Mouse (Mus musculus) liver, embryonic 15.5 days (tissue): ENCODE data around the gene Ovca2. TPM values are rescaled to one million over a fixed set of nuclear protein-coding genes. Genes with fewer than 3 reads are reported as not detected.

Experiments used
- ATAC-seq: fragments of 200-750 bp; cut with Nextera tagmentation; 2 replicates; pipeline ENCODE4 v1.8.0; 2017; ENCODE audit warnings: moderate number of reproducible peaks, mild to moderate bottlenecking, moderate library complexity; ENCODE audit not compliant: insufficient read depth
- H3K27ac ChIP-seq: fragments of 300-500 bp; sonication (generic); replicated peaks from 2 replicates; pipeline ENCODE4 v1.5.1; 2015; ENCODE audit warnings: mild to moderate bottlenecking, inconsistent platforms
- H3K27me3 ChIP-seq: fragments of 300-500 bp; sonication (generic); 2 replicates; pipeline ENCODE4 v1.6.1; 2015; ENCODE audit warnings: mild to moderate bottlenecking, inconsistent platforms
- H3K36me3 ChIP-seq: fragments of 300-500 bp; sonication (generic); replicated peaks from 2 replicates; pipeline ENCODE4 v1.6.1; 2015; ENCODE audit warnings: moderate library complexity, mild to moderate bottlenecking, inconsistent platforms
- H3K4me1 ChIP-seq: fragments of 300-500 bp; sonication (generic); replicated peaks from 2 replicates; pipeline ENCODE4 v1.6.1; 2015; ENCODE audit warnings: inconsistent platforms
- H3K4me2 ChIP-seq: fragments of 300-500 bp; sonication (generic); 2 replicates; pipeline ENCODE4 v1.6.1; 2015; ENCODE audit warnings: moderate library complexity, mild to moderate bottlenecking, inconsistent platforms
- H3K4me3 ChIP-seq: fragments of 300-500 bp; sonication (generic); replicated peaks from 2 replicates; pipeline ENCODE4 v1.5.1; 2015; ENCODE audit warnings: mild to moderate bottlenecking, inconsistent platforms
- H3K9ac ChIP-seq: fragments of 300-500 bp; sonication (generic); 2 replicates; pipeline ENCODE4 v1.6.1; 2015; ENCODE audit warnings: moderate library complexity, mild to moderate bottlenecking, inconsistent platforms
- H3K9me3 ChIP-seq: fragments of 300-500 bp; sonication (generic); replicated peaks from 2 replicates; pipeline ENCODE4 v1.6.1; 2016; ENCODE audit warnings: inconsistent platforms
- WGBS: fragments of 180-500 bp; shearing (Covaris S2); methylation state at CpG from one replicate; pipeline ENCODE4 v1.1.7; 2015; ENCODE audit warnings: mixed read lengths; ENCODE audit not compliant: insufficient replicate concordance; 5-methylcytosine and 5-hydroxymethylcytosine counted together
- microRNA counts: library from miRNA; unstranded; fragments of <30 nt; microRNA quantifications from one replicate; lab custom pipeline; 2016
- microRNA-seq: library from miRNA; unstranded; fragments of <30 nt; microRNA quantifications from one replicate; pipeline ENCODE4, GENCODE M21; 2016
- polyA plus RNA-seq: library from polyadenylated mRNA; unstranded; fragments of >200 nt; fragmentation: Nextera tagmentation; extraction: Ambion mirVana; gene quantifications from 2 replicates; pipeline ENCODE4 v1.2.1, GENCODE M21; 2015

Gene Ovca2
- polyA plus RNA-seq, 1 experiment from 2014 or later: 10.2 TPM

DNA sequence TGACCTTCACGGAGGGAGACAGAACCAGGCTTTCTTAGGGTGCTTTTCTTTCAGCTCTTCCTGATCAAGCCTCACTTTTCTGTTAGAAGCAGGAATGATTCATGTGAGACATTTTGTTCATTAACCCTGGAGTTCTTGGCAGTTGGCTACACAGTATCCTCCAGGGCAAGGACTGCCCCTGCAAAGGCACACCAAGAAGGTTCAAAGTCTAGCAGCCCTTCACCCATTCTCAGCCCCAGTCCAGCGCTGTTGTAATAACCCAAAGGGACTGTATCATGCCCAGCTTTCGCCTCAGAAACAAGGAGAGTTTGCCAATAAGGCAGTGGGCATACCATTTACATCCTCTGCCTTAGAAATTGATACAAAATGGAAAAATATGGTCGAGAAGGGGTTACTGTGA, 43.3 kb downstream of the Ovca2 start:
- H3K27me3 ChIP-seq: no peaks in the 10 kb centered on the region
- ATAC-seq: no peak
- H3K27ac ChIP-seq: no peak overlapping the region
- H3K36me3 ChIP-seq: no peaks in the 10 kb centered on the region
- no peaks in the 10 kb centered on the region for H3K9me3 ChIP-seq
- peaks cover 31% of the 10 kb centered on the region for H3K4me1 ChIP-seq
- no peak overlapping the region for H3K9ac ChIP-seq
- no peak overlapping the region for H3K4me3 ChIP-seq
- no peak overlapping the region for H3K4me2 ChIP-seq
- 76% methylated on average over 4 of the region's 4 CpGs for WGBS

DNA sequence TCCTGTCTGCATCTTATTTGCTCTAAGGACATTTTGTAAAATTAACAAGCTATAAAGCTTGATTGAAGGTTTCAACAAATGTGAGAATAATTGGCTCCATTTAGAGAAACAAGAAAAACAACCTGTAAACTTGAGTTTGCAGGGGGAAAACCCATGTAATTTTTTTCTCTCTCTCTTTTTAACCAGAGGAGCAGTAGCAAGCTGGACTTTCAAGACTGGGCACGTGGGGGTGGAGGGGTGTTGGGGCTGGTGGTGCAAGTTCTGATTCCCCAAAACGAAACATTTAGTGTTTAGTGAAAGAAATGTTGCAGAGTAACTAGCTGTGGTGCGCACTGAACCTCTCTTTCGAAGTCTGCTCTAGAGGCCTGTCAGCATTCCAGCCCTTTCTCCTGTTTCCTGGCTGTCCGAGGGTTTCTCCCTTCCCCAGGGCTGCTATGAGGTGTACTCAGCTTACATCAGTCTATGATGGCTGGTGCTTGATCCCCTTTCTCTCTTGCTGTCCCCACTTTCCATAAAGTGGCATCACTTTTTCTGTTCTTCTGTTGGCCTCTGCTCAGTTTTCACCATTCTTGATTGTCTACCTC, 44.1 kb downstream of the Ovca2 start:
- no peak for ATAC-seq
- Histone ChIP-seq H3K4me2 (no peak overlapping the region), H3K36me3 (no peaks in the 10 kb centered on the region), H3K27ac (no peak overlapping the region), H3K9me3 (no peaks in the 10 kb centered on the region), H3K4me1 (peaks cover 24% of the 10 kb centered on the region), H3K4me3 (no peak overlapping the region), H3K9ac (no peak overlapping the region), H3K27me3 (no peaks in the 10 kb centered on the region)
- WGBS: 71% methylated on average over 5 of the region's 5 CpGs

DNA sequence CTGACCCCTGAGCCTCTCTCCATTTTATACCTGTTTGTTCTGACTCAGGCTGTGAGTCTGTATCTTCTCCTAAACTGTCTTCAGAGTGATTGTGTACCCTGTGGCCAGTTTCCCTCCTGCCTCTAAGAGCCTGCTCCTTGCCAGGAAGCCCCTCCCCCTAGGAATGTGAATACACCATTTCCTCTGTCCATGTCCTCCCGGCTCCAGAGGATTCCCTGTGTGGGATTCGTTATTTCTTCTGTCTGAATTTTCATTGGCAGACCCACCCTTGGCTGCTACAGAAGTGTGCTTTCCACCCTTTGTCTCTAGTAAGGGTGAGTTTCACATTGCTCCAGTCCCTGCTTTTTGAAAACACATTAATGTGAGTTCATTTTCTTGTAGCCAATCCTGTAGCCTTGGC, 44.7 kb downstream of the Ovca2 start:
- Histone ChIP-seq H3K27me3 (no peaks in the 10 kb centered on the region), H3K4me1 (peaks cover 18% of the 10 kb centered on the region), H3K27ac (no peak overlapping the region), H3K4me3 (no peak overlapping the region), H3K36me3 (no peaks in the 10 kb centered on the region), H3K9ac (no peak overlapping the region), H3K4me2 (no peak overlapping the region), H3K9me3 (no peaks in the 10 kb centered on the region)
- no peak for ATAC-seq
- 52% methylated on average over 2 of the region's 2 CpGs for WGBS

DNA sequence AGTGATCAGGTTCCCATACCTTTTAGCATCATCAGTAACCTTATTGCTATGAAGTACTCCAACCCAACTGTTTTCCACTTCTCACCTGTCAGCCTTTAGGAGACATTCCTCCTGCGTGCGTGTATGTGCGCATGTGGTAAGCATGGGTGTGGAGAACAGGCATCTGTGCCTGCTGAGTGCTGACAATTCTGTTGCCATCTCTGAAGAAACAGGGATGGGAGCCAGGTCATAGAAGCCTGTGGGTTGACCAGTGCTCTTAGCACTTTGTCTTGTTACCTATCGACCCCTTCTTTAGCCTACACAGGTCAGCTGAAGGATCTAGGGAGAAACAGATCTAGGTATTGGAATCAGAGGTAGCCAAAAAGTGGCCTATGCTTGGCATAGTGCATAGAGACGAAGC, 45.2 kb downstream of the Ovca2 start:
- H3K4me2 ChIP-seq: no peak overlapping the region
- no peak for ATAC-seq
- no peaks in the 10 kb centered on the region for H3K9me3 ChIP-seq
- no peaks in the 10 kb centered on the region for H3K27me3 ChIP-seq
- H3K4me1 ChIP-seq: peaks cover 17% of the 10 kb centered on the region
- 76% methylated on average over 5 of the region's 5 CpGs for WGBS
- H3K36me3 ChIP-seq: no peaks in the 10 kb centered on the region
- no peak overlapping the region for H3K9ac ChIP-seq
- no peak overlapping the region for H3K27ac ChIP-seq
- no peak overlapping the region for H3K4me3 ChIP-seq

DNA sequence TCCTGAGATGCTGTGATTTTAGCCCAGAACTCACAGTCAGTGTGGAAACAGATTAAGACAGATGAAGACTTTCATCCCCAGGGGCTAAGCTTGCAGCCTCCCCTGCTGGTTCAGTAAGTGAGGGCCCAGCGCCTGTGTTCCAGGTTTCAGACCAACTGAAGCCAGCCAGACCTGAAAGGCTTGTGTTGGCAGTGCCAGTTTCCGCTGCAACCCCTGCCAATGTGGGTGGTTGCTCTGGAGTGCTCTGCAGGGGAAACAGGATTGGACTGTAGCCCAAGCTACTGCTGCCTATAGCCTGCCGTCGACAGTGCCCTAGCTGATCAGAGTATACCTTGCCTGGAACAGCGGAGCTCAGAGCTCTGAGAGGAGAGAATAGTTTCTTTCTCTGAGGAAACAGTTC, 46.4 kb downstream of the Ovca2 start:
- no peak overlapping the region for H3K9ac ChIP-seq
- WGBS: 72% methylated on average over 5 of the region's 5 CpGs
- ATAC-seq: no peak

DNA sequence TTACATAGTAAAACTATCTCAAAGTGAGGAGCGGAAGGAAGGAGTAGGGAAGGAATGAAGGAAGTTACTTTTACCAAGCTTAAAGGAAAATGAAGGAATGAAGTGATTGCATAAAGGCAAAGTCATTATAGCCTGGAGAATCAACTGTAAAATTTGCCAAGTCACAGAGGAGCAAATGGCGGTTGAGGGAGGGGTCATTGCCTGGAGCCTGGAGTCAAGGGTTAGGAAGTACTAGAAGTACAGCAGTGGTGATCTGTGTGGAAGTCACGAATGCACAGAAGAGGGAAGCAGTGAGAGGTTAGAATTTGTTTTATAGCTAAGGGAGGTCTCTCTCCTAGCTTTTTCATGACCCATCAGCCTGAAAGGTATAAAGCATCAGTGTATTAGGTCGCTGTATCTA, 47.3 kb downstream of the Ovca2 start:
- no peak overlapping the region for H3K9ac ChIP-seq
- H3K27ac ChIP-seq: no peak overlapping the region
- H3K4me3 ChIP-seq: no peak overlapping the region
- no peaks in the 10 kb centered on the region for H3K27me3 ChIP-seq
- no peaks in the 10 kb centered on the region for H3K9me3 ChIP-seq
- no peak for ATAC-seq
- 55% methylated on average over 4 of the region's 4 CpGs for WGBS
- H3K4me2 ChIP-seq: no peak overlapping the region
- no peaks in the 10 kb centered on the region for H3K36me3 ChIP-seq
- H3K4me1 ChIP-seq: 0 out of 2 replicates have a peak, but pooled peaks cover under 1% of the 10 kb centered on the region

More for the DNA sequence above, 46.4 kb downstream of the Ovca2 start:
- Histone ChIP-seq H3K4me2 (no peak overlapping the region), H3K27ac (no peak overlapping the region), H3K9me3 (no peaks in the 10 kb centered on the region), H3K4me1 (peaks cover 10% of the 10 kb centered on the region), H3K4me3 (no peak overlapping the region), H3K27me3 (no peaks in the 10 kb centered on the region), H3K36me3 (no peaks in the 10 kb centered on the region)

DNA sequence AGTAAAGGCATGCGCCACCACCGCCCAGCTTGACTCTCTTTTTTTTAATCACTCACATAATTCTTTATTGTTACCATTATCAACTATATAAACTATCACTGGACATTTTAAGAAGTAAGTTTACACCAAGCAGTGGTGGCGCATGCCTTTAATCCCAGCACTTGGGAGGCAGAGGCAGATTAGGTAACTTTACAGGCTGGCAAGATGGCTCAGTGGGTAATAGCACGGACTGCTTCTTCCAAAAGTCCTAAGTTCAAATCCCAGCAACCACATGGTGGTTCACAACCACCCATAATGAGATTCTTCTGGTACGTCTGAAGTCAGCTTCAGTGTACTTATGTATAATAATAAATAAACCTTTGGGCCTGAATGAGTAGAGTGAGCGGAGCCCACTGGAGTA, 49.2 kb downstream of the Ovca2 start:
- 79% methylated on average over 6 of the region's 6 CpGs for WGBS
- Histone ChIP-seq H3K4me2 (no peak overlapping the region), H3K4me1 (no peaks in the 10 kb centered on the region), H3K4me3 (no peak overlapping the region), H3K9ac (no peak overlapping the region), H3K27ac (no peak overlapping the region), H3K27me3 (no peaks in the 10 kb centered on the region), H3K9me3 (no peaks in the 10 kb centered on the region), H3K36me3 (no peaks in the 10 kb centered on the region)
- no peak for ATAC-seq

DNA sequence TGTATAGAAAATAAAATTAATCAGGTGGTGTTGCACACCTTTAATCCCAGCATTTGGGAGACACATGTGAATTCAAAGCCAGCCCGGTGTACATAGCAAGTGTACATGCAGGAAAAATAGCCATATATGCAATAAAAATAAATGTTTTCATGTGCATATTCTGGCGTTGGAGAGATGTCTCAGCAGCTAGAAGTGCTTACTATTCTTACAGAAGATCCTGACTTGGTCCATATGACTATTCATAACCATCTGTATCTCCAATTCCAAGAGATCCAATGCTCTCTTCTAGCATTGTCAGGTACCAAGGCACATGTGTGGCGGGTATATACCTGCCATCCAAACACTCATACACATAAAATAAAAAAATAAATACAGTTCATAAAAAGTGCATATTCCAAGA, 52.3 kb downstream of the Ovca2 start:
- no peak overlapping the region for H3K4me2 ChIP-seq
- H3K27me3 ChIP-seq: no peaks in the 10 kb centered on the region
- no peak for ATAC-seq
- WGBS: 75% methylated on average over 3 of the region's 3 CpGs
- H3K9me3 ChIP-seq: no peaks in the 10 kb centered on the region
- no peak overlapping the region for H3K4me3 ChIP-seq
- H3K36me3 ChIP-seq: no peaks in the 10 kb centered on the region
- no peaks in the 10 kb centered on the region; the same call in 1 of the 2 replicates for H3K4me1 ChIP-seq
- H3K27ac ChIP-seq: no peak overlapping the region
- H3K9ac ChIP-seq: no peak overlapping the region

MicroRNAs within 50 kb of the gene (microRNA counts, 519-probe panel; counts per million panel counts)
- 2,197 counts per million, percentile 32 among the panel's probes with 10 or more counts for microRNA mmu-miR-132 (lab: Ali Mortazavi, UCI)
- microRNA mmu-miR-212 (lab: Ali Mortazavi, UCI): not detected

Small RNA genes lying within 50 kb of the gene (microRNA-seq; reads per million reads assigned to microRNA genes)
- 139 reads per million, percentile 57 among the genes with 10 or more reads in this experiment for gene Mir132
- 9.4 reads per million, percentile 26 among the genes with 10 or more reads in this experiment for gene Mir212

Other genes with a start within 250 kb of the Ovca2 start
- 1.3 and 1.5 TPM in 2 replicates for gene Hic1, start 9.3 kb downstream of the Ovca2 start, polyA plus RNA-seq
- gene Dph1, start 12.4 kb upstream of the Ovca2 start, polyA plus RNA-seq: 10.9 and 11.6 TPM in 2 replicates
- 0.74 and 0.88 TPM in 2 replicates for gene Rtn4rl1, start 14.9 kb upstream of the Ovca2 start, polyA plus RNA-seq
- gene Rpa1, start 169.5 kb upstream of the Ovca2 start, polyA plus RNA-seq: 81.9 and 88.4 TPM in 2 replicates
- gene Smyd4, start 169.6 kb upstream of the Ovca2 start, polyA plus RNA-seq: 3.4 and 4.0 TPM in 2 replicates
- 265 and 279 TPM in 2 replicates for gene Serpinf1, start 243.9 kb upstream of the Ovca2 start, polyA plus RNA-seq